Mouse (Mus musculus) CH12.LX (cell line): ENCODE data around the gene Gnptg. TPM values are rescaled to one million over a fixed set of nuclear protein-coding genes. Genes with fewer than 3 reads are reported as not detected.

Experiments used
- DNase-seq: peaks from one replicate; pipeline ENCODE4 v3.0.0-alpha.2; 2013; ENCODE audit errors: extremely low read depth
- H3K27ac ChIP-seq: 2 replicates; pipeline ENCODE4 v1.5.1; 2012; ENCODE audit warnings: low read depth, mild to moderate bottlenecking, control low read depth, moderate library complexity; ENCODE audit not compliant: insufficient read depth
- H3K27me3 ChIP-seq: replicated peaks from 2 replicates; pipeline ENCODE3; 2012; ENCODE audit warnings: inconsistent platforms
- H3K36me3 ChIP-seq, 2 experiments: replicated peaks in 1 of 2; 2 replicates each; pipeline versions ENCODE3 to v1.6.1; 2012; ENCODE audit warnings: inconsistent platforms in 1 of 2, low read length in 1 of 2, mild to moderate bottlenecking in 1 of 2, mixed read lengths in 1 of 2, moderate library complexity in 1 of 2; ENCODE audit not compliant: control insufficient read depth in 1 of 2, insufficient read depth in 1 of 2
- H3K4me1 ChIP-seq, 2 experiments: 2 replicates each; pipeline ENCODE4 v1.6.1; 2012; ENCODE audit warnings: inconsistent platforms in 1 of 2, moderate library complexity in 1 of 2; ENCODE audit not compliant: insufficient read depth in 2 of 2, control insufficient read depth in 1 of 2
- H3K4me2 ChIP-seq: 2 replicates; pipeline ENCODE4 v1.6.1; 2012; ENCODE audit warnings: low read depth, mild to moderate bottlenecking, control low read depth; ENCODE audit not compliant: poor library complexity, insufficient read depth, severe bottlenecking
- H3K4me3 ChIP-seq, 3 experiments: fragments of 150-350 bp in 1 of 3; sonication (generic) in 1 of 3; replicated peaks in 1 of 3; 2 replicates each; pipeline versions ENCODE3 to v1.5.1; 2011 to 2012; ENCODE audit warnings: low read depth in 2 of 3, low read length in 2 of 3, mild to moderate bottlenecking in 2 of 3, moderate library complexity in 2 of 3, control low read depth in 1 of 3, improper control_type of control experiment in 1 of 3, inconsistent platforms in 1 of 3, mixed read lengths in 1 of 3; ENCODE audit not compliant: poor library complexity in 1 of 3
- H3K79me2 ChIP-seq: replicated peaks from 2 replicates; pipeline ENCODE4 v1.6.1; 2012; ENCODE audit warnings: mild to moderate bottlenecking, moderate library complexity; ENCODE audit not compliant: control insufficient read depth, poor library complexity, insufficient read depth, severe bottlenecking; ENCODE audit errors: extremely low read depth
- H3K9ac ChIP-seq: 2 replicates; pipeline ENCODE4 v1.6.1; 2012; ENCODE audit warnings: low read depth, mild to moderate bottlenecking, control low read depth, moderate library complexity; ENCODE audit not compliant: insufficient read depth
- H3K9me3 ChIP-seq: replicated peaks from 2 replicates; pipeline ENCODE3; 2012; ENCODE audit warnings: low read length, inconsistent platforms, mixed read lengths
- CHD1 ChIP-seq: IDR thresholded peaks from 2 replicates; pipeline ENCODE4 v1.6.1; 2012; ENCODE audit warnings: low read depth, low read length, improper control_type of control experiment, inconsistent platforms
- CHD2 ChIP-seq: IDR thresholded peaks from 2 replicates; pipeline ENCODE4 v1.6.1; 2011; ENCODE audit warnings: low read length, improper control_type of control experiment
- CTCF ChIP-seq, 2 experiments: IDR thresholded peaks in 1 of 2; conservative IDR thresholded peaks in 1 of 2; 2 replicates each; pipeline ENCODE4 v1.5.1; 2011 to 2012; ENCODE audit warnings: low read depth in 2 of 2, low read length in 2 of 2, improper control_type of control experiment in 1 of 2, inconsistent platforms in 1 of 2, mild to moderate bottlenecking in 1 of 2, moderate library complexity in 1 of 2
- E2F4 ChIP-seq: IDR thresholded peaks from 2 replicates; pipeline ENCODE4 v1.6.1; 2011; ENCODE audit warnings: low read depth, low read length, improper control_type of control experiment; ENCODE audit not compliant: insufficient replicate concordance
- EP300 ChIP-seq: IDR thresholded peaks from 2 replicates; pipeline ENCODE4 v1.6.1; 2011; ENCODE audit warnings: low read length, improper control_type of control experiment
- ETS1 ChIP-seq: conservative IDR thresholded peaks from 2 replicates; pipeline ENCODE4 v1.6.1; 2012; ENCODE audit warnings: low read depth, mild to moderate bottlenecking, inconsistent platforms, low read length, improper control_type of control experiment, moderate library complexity
- HCFC1 ChIP-seq: IDR thresholded peaks from 2 replicates; pipeline ENCODE4 v1.6.1; 2012; ENCODE audit warnings: low read depth, mild to moderate bottlenecking, inconsistent platforms, low read length, improper control_type of control experiment
- JUND ChIP-seq: conservative IDR thresholded peaks from 2 replicates; pipeline ENCODE4 v1.6.1; 2011; ENCODE audit warnings: low read depth, low read length, improper control_type of control experiment
- MAFK ChIP-seq: IDR thresholded peaks from 2 replicates; pipeline ENCODE4 v1.6.1; 2011; ENCODE audit warnings: low read length, improper control_type of control experiment; ENCODE audit not compliant: insufficient replicate concordance
- MAZ ChIP-seq: IDR thresholded peaks from 2 replicates; pipeline ENCODE4 v1.6.1; 2012; ENCODE audit warnings: low read depth, mild to moderate bottlenecking, inconsistent platforms, low read length, improper control_type of control experiment, moderate library complexity
- MYC ChIP-seq: IDR thresholded peaks from 2 replicates; pipeline ENCODE4 v1.6.1; 2011; ENCODE audit warnings: low read depth, mild to moderate bottlenecking, improper control_type of control experiment, low read length
- NELFE ChIP-seq: IDR thresholded peaks from 2 replicates; pipeline ENCODE4 v1.6.1; 2011; ENCODE audit warnings: low read depth, low read length, improper control_type of control experiment
- NRF1 ChIP-seq: IDR thresholded peaks from 2 replicates; pipeline ENCODE4 v1.6.1; 2014; ENCODE audit warnings: low read depth, mild to moderate bottlenecking, inconsistent platforms, low read length, improper control_type of control experiment, moderate library complexity
- POLR2A ChIP-seq: IDR thresholded peaks from 2 replicates; pipeline ENCODE4 v1.6.1; 2011; ENCODE audit warnings: low read depth, mild to moderate bottlenecking, improper control_type of control experiment, low read length
- POLR2AphosphoS2 ChIP-seq: IDR thresholded peaks from 2 replicates; pipeline ENCODE4 v1.6.1; 2011; ENCODE audit warnings: low read depth, low read length, improper control_type of control experiment
- TBP ChIP-seq: conservative IDR thresholded peaks from 2 replicates; pipeline ENCODE4 v1.6.1; 2011; ENCODE audit warnings: low read depth, low read length, improper control_type of control experiment
- TCF12 ChIP-seq: IDR thresholded peaks from 2 replicates; pipeline ENCODE4 v1.6.1; 2014; ENCODE audit warnings: low read depth, mild to moderate bottlenecking, inconsistent platforms, low read length, improper control_type of control experiment
- UBTF ChIP-seq: IDR thresholded peaks from 2 replicates; pipeline ENCODE4 v1.6.1; 2012; ENCODE audit warnings: low read depth, mild to moderate bottlenecking, inconsistent platforms, low read length, improper control_type of control experiment, moderate library complexity
- USF2 ChIP-seq: conservative IDR thresholded peaks from 2 replicates; pipeline ENCODE4 v1.6.1; 2011; ENCODE audit warnings: low read depth, low read length, improper control_type of control experiment
- ZKSCAN1 ChIP-seq: IDR thresholded peaks from 2 replicates; pipeline ENCODE4 v1.6.1; 2012; ENCODE audit warnings: low read depth, inconsistent platforms, low read length, improper control_type of control experiment, borderline replicate concordance
- ZMIZ1 ChIP-seq: IDR thresholded peaks from 2 replicates; pipeline ENCODE4 v1.6.1; 2012; ENCODE audit warnings: low read depth, mild to moderate bottlenecking, inconsistent platforms, low read length, improper control_type of control experiment
- dilution Hi-C: fragments of 300-500 bp; cut with MboI; formaldehyde crosslinking; loops from 2 replicates; pipeline ENCODE4 v1.14.3; 2020; ENCODE audit warnings: low sequenced_read_pairs; ENCODE audit not compliant: extremely low pct_unique_long_range_greater_than_20kb, extremely low pct_ligation_motif_present
- in situ Hi-C: fragments of 300-500 bp; cut with MboI; formaldehyde crosslinking; loops from 3 replicates; pipeline ENCODE4 v1.14.3; 2019; ENCODE audit warnings: low sequenced_read_pairs, low pct_ligation_motif_present, low pct_unique_long_range_greater_than_20kb, mixed read lengths
- polyA plus RNA-seq: library from polyadenylated mRNA; unstranded; fragments of >175 nt; gene quantifications from 2 replicates; pipeline ENCODE4 v1.2.1, GENCODE M21; 2012; ENCODE audit warnings: low read depth; ENCODE audit not compliant: insufficient read length
- total RNA-seq, 2 experiments: library from RNA; depleted of rRNA; stranded (reverse); fragments of 300-350 nt in 1 of 2; fragments of >200 nt in 1 of 2; gene quantifications; 2 replicates each; pipeline ENCODE4 v1.2.3; 2012 to 2014

Gene Gnptg
- total and polyA plus RNA-seq, 3 experiments = 20.7 to 27.0 (median 24.5) TPM

DNA sequence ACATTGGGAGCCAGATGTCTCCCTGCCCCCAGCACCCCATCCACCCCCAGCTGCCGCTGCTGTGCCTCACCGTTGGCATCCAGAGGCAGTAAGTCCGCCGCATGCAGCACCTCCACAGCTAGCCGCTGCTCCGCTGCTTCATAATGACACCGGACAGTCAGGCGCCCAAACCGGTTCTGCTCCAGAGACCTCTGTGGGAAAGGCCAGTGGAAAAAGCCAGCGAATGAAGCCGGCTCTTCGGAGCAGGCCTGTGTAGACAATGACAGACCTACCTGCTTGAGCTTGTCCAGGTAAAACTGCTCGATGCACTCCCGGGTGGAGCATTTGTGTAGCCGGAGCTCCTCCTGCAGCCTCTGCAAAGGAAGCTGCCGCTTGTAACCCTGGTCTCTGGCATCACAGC is 4.3 kb upstream of the Gnptg start:
- DNase-seq = no peak
- H3K27ac ChIP-seq = no peak overlapping the region
- H3K9me3 ChIP-seq = no peaks in the 10 kb centered on the region
- no peak overlapping the region for H3K9ac ChIP-seq
- dilution Hi-C loops = no loop called here
- TF ChIP-seq POLR2AphosphoS2 (no peak), ZMIZ1 (no peak), CHD1 (no peak), JUND (no peak), POLR2A (no peak), MAZ (no peak), HCFC1 (no peak), NELFE (no peak), UBTF (no peak), MYC (no peak), E2F4 (no peak), NRF1 (no peak), TCF12 (no peak), USF2 (no peak), TBP (no peak), ETS1 (no peak), CHD2 (no peak), EP300 (no peak), MAFK (no peak)
- TF ChIP-seq, all 38 proteins: peak for 0
- Histone ChIP-seq H3K79me2 (peaks cover 17% of the 10 kb centered on the region), H3K36me3 (peaks cover 35 to 54% of the 10 kb centered on the region in 2 experiments), H3K27me3 (no peaks in the 10 kb centered on the region), H3K4me2 (no peak overlapping the region), H3K4me1 (peaks cover 7 to 14% of the 10 kb centered on the region in 2 experiments; a peak in 2 of 4 replicates), H3K4me3 (no peak overlapping the region)
- in situ Hi-C loops = no loop called here

DNA sequence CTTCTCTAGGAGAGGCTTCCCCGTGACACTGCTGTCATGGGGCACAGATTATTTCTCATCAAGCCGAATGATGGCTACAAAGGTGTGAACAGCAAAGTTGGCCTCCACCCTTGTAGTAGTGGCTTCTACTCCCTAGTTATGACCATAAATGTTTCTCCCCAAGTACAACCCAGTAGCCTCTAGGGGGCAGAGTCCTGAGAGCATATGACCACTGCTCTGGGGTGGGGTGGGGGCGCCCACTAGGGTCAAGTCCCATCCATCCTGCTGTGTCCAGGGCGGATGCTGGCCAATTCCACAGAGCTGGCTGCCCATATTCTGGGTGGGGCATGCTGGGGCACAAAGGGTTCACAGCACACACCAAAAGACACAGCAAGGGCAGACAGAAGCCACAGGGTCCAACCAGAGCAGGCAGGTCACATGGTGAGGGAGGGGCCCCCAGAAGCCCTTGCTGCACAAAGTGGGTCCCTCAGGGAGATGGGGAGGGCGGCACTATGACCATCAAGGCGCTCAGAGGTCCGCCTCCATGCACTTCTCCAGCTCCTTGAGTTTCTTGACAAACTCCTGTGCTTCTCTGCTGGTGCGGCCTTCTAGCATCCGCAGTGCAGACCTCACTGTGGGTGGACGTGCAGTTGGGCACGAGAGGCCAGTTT is 3.3 kb upstream of the Gnptg start:
- in situ Hi-C loops (no loop called here), dilution Hi-C loops (no loop called here)
- H3K9ac ChIP-seq = no peak overlapping the region

More for the DNA sequence above, 3.3 kb upstream of the Gnptg start:
- TF ChIP-seq ZKSCAN1 = no peak
- TF ChIP-seq CTCF (conservative IDR thresholded peaks at IDR 0.05 in 1 of 2, IDR thresholded peaks at IDR 0.05 in 1 of 2; ENCODE audit: low read depth in 2 of 2, low read length in 2 of 2) = peak in 1 of 2 experiments; percentile 50; a peak in 2 of 4 replicates
- no peak for DNase-seq
- peaks cover 17% of the 10 kb centered on the region for H3K79me2 ChIP-seq
- no peak overlapping the region for H3K27ac ChIP-seq
- peaks cover 35 to 54% of the 10 kb centered on the region in 2 experiments for H3K36me3 ChIP-seq
- H3K4me1 ChIP-seq = peaks cover 7 to 18% of the 10 kb centered on the region in 2 experiments; a peak in 2 of 4 replicates
- H3K4me2 ChIP-seq = no peak overlapping the region
- no peak overlapping the region for H3K4me3 ChIP-seq
- no peaks in the 10 kb centered on the region for H3K27me3 ChIP-seq
- H3K9me3 ChIP-seq = no peaks in the 10 kb centered on the region
